Mouse (Mus musculus) kidney, postnatal 25 days (tissue): Measurements from ENCODE around the gene Rftn1.

ENCODE experiments used
- DNase-seq, 2 experiments: peaks; one replicate each; pipeline ENCODE4 v3.0.0; 2021; ENCODE audit warnings: mixed read lengths in 2 of 2

The Rftn1 gene

GRCm38 (mm10) chr17:50062649-50063048 is 127.8 kb downstream of the Rftn1 start:
- DNase-seq: peak in 1 of 2 experiments; percentile 21

- no peak for DNase-seq
Measured at GRCm38 (mm10) chr17:50061446-50061845, 129.0 kb downstream of the Rftn1 start.

GRCm38 (mm10) chr17:50060220-50060619 is 130.3 kb downstream of the Rftn1 start:
- peak in 1 of 2 experiments; percentile 21 for DNase-seq

GRCm38 (mm10) chr17:50059417-50059816 is 131.1 kb downstream of the Rftn1 start:
- no peak for DNase-seq

GRCm38 (mm10) chr17:50055154-50055756 is 135.2 kb downstream of the Rftn1 start:
- DNase-seq: peak in 1 of 2 experiments; percentile 29

GRCm38 (mm10) chr17:50054586-50054985 is 135.9 kb downstream of the Rftn1 start:
- peak in 1 of 2 experiments; percentile 17 for DNase-seq

GRCm38 (mm10) chr17:50053961-50054360 is 136.5 kb downstream of the Rftn1 start:
- DNase-seq: no peak

GRCm38 (mm10) chr17:50052741-50053468 is 137.6 kb downstream of the Rftn1 start:
- peak in 1 of 2 experiments; percentile 14 for DNase-seq

GRCm38 (mm10) chr17:50050456-50050855 is 140.0 kb downstream of the Rftn1 start:
- DNase-seq: peak in 1 of 2 experiments; percentile 26

GRCm38 (mm10) chr17:50048209-50048608 is 142.3 kb downstream of the Rftn1 start:
- DNase-seq: peak in 1 of 2 experiments; percentile 38

- DNase-seq: no peak
Measured at GRCm38 (mm10) chr17:50047182-50047581, 143.3 kb downstream of the Rftn1 start.

- DNase-seq: no peak
Measured at GRCm38 (mm10) chr17:50040727-50041410, 149.6 kb downstream of the Rftn1 start.

GRCm38 (mm10) chr17:50037882-50038665 is 152.4 kb downstream of the Rftn1 start:
- DNase-seq: no peak

- DNase-seq: no peak
Measured at GRCm38 (mm10) chr17:50037416-50037815, 153.1 kb downstream of the Rftn1 start.

GRCm38 (mm10) chr17:50036751-50037385 is 153.6 kb downstream of the Rftn1 start:
- no peak for DNase-seq

GRCm38 (mm10) chr17:50033698-50034097 is 156.8 kb downstream of the Rftn1 start:
- peak; percentile 18 to 53 for DNase-seq

GRCm38 (mm10) chr17:50031548-50032491 is 158.7 kb downstream of the Rftn1 start:
- no peak for DNase-seq

- DNase-seq: no peak
Measured at GRCm38 (mm10) chr17:50025651-50026050, 164.8 kb downstream of the Rftn1 start.

GRCm38 (mm10) chr17:50025173-50025626 is 165.3 kb downstream of the Rftn1 start:
- DNase-seq: peak in 1 of 2 experiments; percentile 6

GRCm38 (mm10) chr17:50021400-50021799 is 169.1 kb downstream of the Rftn1 start:
- no peak for DNase-seq
